Mouse (Mus musculus) heart, postnatal 0 days (tissue): ENCODE data around the gene Mindy4.

Source experiments
- CTCF ChIP-seq: IDR thresholded peaks from 2 replicates; pipeline ENCODE4 v1.5.1; 2016; ENCODE audit warnings: antibody characterized with exemption, control low read depth, low read depth
- EP300 ChIP-seq: IDR thresholded peaks from 2 replicates; pipeline ENCODE4 v1.6.1; 2016; ENCODE audit warnings: antibody characterized with exemption, low read depth

DNA sequence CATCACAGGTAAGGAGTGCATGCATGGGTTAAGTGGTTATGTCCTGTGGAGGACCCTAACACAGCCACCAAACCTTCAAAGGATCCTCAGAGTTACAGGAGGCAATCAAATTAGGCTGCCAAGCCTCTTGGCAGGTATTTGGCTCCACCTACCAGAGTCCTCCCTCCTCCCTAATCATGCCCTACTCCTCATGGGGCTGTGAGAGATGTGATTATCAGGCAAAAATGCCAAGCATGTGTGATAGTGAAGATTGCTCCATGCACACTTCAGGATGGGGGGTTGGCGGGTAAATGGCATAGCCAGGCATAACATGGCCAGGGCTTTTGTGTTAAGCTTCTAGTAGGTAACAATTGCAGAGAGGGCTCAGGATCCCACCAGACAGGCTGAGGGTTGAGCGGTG, 119.8 kb downstream of the Mindy4 start:
- TF ChIP-seq CTCF (no peak), EP300 (no peak)
